Mouse (Mus musculus) bone marrow macrophage, adult 2 months (primary cell): ENCODE measurements around the gene Phactr1.

Source experiments
- CTCF ChIP-seq: IDR thresholded peaks from 2 replicates; pipeline ENCODE4 v1.5.1; 2012; ENCODE audit warnings: low read depth, mild to moderate bottlenecking, low read length, moderate library complexity
- POLR2A ChIP-seq: IDR thresholded peaks from 2 replicates; pipeline ENCODE4 v1.6.1; 2012; ENCODE audit warnings: mild to moderate bottlenecking, low read depth, low read length, borderline replicate concordance

GRCm38 (mm10) chr13:42835441-42835840 is 155.0 kb downstream of the Phactr1 start:
- TF ChIP-seq CTCF = no peak
- no peak for TF ChIP-seq POLR2A
